Mouse (Mus musculus): ENCODE measurements around the gene Lcat.
"Not testable (repeated sequence)": the region's sequence is repeated elsewhere in the genome, so short reads cannot be mapped to it uniquely, and the experiment has no call there.

Gene Lcat

DNA sequence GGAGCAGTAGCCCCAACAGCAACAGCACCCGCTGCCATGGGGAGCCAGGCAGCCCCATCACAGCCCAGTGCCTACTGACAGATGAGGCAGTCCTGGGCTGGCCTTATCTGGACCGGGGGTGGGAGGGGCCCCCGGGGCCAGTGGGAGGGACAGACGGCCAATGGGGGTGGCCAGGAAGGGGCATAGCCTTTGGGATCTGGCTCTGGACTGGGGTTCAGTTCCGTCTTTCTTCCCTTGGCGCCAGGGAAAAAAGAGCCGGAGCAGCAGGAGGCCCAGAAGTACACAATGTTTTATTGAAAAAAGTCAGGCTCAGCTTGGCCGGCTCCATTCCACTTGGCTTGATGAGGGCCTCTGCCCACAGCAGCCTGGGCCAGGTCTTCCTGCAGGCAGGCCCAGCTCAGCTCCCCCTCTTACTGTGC is at the start of gene Lcat:
Gene Lcat (minus strand): TSS at position 62 of the 419 bp plus-strand sequence.
- no peak for DNase-seq (ENCODE audit: low spot score in 2 of 2)

- DNase-seq (ENCODE audit: low spot score in 2 of 2) = no peak
Measured at GRCm38 (mm10) chr8:105992499-105992898, 49.3 kb upstream of the Lcat start.

DNA sequence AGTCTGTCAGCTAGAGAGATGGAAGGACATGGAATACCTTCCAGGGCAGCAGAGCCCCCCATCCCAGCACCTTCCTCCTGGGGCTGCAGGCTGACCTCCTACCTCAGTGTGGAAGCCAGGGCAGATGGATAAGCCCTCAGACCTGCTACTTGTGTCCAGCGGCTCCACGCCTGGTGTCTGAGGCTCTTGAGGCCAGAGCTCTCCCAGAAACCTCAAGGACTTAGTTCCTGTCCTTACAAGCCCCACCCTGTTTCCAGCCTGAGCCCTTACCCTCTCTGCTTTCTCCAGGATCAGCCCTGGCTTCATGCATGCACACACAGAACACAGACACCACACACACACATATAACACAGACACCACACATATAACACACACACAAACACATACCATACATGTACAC is 48.4 kb upstream of the Lcat start:
- no peak for DNase-seq (ENCODE audit: low spot score in 2 of 2)

- peak; percentile 60 to 78 for DNase-seq (ENCODE audit: low spot score in 2 of 2)
Measured at GRCm38 (mm10) chr8:105990856-105991387, 47.7 kb upstream of the Lcat start, which contains the start of gene Dus2. Gene Dus2 (plus strand): TSS chr8:105991337.

GRCm38 (mm10) chr8:105988546-105988945 is 45.4 kb upstream of the Lcat start:
- no peak for DNase-seq (ENCODE audit: low spot score in 2 of 2)

- not testable (repeated sequence) for DNase-seq (ENCODE audit: low spot score in 2 of 2)
Measured at GRCm38 (mm10) chr8:105983406-105983805, 40.2 kb upstream of the Lcat start.

DNA sequence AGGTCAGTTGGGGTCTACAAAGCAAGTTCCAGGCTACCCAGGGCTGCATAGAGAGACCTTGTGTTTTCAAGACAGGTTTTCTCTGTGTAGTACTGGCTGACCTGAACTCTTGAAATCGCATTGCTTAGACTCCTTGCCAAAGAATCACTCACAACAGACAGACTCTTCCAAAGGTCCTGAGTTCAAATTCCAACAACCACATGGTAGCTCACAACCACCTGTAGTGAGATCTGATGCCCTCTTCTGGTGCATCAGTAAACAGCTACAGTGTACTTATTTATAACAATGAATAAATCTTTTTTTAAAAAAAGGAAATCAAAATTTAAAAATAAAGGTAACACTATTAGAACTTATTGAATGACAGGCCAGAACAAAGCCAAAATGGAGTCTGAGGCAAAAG is 38.0 kb upstream of the Lcat start:
- DNase-seq (ENCODE audit: low spot score in 2 of 2) = no peak

- DNase-seq (ENCODE audit: low spot score in 2 of 2) = no peak
Measured at GRCm38 (mm10) chr8:105979325-105979724, 36.1 kb upstream of the Lcat start, which contains the start of gene Dpep3. Gene Dpep3 (minus strand): TSS chr8:105979429.

- no peak for DNase-seq (ENCODE audit: low spot score in 2 of 2)
Measured at GRCm38 (mm10) chr8:105975363-105975762, 32.2 kb upstream of the Lcat start.

GRCm38 (mm10) chr8:105971019-105971720 is 28.0 kb upstream of the Lcat start:
- no peak for DNase-seq (ENCODE audit: low spot score in 2 of 2)

GRCm38 (mm10) chr8:105969367-105969766 is 26.2 kb upstream of the Lcat start:
- no peak for DNase-seq (ENCODE audit: low spot score in 2 of 2)

- no peak for DNase-seq (ENCODE audit: low spot score in 2 of 2)
Measured at GRCm38 (mm10) chr8:105966692-105967311, 23.6 kb upstream of the Lcat start.

DNA sequence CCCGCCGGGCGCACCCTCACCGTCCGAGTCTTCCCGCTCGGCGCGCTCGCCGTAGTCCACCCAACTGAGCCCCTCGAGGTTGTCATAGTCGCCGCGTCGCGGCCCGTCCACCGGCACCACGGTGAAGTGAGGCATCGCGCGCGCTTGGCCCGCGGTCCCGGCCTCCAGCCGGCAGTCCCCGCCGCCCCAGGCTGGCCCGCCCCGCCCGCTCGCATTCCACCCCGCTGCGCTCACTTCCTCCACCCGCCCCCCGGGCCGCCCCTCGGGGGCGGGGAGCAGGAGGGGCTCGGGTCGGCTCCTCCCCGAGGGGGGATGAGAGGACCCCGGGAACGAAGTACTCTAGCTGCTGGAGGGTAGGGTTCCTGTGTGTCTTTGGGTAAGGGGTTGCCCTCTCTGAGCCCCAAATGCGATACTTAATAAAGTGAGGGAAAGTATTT is 22.7 kb upstream of the Lcat start, which contains the start of gene Slc12a4:
Gene Slc12a4 (minus strand): TSS at position 193 of the 437 bp plus-strand sequence.
- DNase-seq (ENCODE audit: low spot score in 2 of 2) = peak; percentile 86 to 88

DNA sequence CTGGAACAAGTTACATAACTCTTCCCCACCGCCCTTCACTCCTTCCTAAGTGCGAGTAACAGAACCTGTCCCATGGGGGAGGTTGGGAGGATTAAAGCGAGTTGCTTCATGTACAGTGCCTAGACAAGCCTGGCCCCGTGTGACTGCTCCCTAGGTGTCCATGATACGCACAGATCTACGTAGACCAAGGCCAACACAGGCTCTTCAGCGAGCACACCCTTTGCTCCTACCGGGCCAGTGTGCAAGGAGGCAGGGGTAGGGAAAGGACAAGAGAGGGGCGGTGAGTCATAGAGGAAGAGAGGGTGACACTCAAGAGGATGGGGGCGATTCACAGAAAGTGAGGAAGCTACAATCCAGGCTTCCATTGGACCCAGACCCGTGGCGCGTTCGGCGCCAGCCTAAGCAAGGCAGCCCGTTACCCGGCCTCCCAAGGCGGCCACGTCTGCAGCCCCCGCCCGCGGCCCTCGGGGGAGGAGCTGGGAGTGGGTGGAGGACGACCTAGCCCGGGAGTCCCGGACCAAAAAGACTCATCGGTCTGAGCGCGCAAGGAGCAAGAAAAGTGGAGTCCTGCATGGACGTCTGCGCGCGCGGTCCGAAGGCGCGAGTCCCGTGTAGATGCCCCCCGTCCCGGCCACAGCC is 22.2 kb upstream of the Lcat start:
- peak; percentile 49 to 71 for DNase-seq (ENCODE audit: low spot score in 2 of 2)

- peak; percentile 30 to 62 for DNase-seq (ENCODE audit: low spot score in 2 of 2)
Measured at GRCm38 (mm10) chr8:105964506-105965265, 21.5 kb upstream of the Lcat start.

DNA sequence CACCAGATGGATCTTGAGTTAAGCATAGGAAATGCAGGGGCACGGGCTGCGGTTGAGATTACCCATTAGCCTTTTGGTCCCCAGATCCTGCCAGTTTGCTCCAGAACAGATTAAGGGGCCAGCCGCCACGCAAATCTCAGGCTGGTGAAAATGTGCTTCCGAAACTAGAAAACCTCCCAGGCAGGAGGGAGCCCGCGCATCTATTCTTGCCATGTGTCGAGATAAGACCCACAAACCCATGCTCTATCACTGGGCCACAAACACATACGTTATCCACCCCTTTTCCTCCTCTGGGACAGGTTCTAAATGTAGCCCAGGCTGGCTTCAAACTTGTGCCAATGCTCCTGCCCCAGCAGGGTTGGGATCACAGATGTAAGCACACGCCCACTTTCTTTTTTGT is 18.4 kb upstream of the Lcat start:
- no peak for DNase-seq (ENCODE audit: low spot score in 2 of 2)

DNA sequence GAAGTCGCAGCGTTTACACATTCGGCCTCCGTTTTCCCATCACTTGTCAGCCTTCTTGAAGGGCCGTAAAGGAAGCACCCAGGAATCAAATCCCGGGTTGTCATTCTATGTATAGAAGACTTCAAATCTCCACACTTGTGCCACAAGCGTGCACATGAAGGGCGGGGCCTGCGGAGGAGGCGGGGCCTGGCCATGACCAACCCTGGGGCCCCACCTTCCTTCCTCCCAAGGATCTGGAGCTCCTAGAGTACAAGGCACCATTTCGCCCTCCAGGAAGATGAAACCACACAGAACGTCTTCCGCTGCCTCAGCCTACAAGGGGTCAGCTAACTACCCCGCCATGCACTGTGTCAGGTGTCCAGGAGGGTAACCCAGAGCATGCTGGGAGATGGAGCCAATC is 17.9 kb upstream of the Lcat start:
- DNase-seq (ENCODE audit: low spot score in 2 of 2) = no peak

DNA sequence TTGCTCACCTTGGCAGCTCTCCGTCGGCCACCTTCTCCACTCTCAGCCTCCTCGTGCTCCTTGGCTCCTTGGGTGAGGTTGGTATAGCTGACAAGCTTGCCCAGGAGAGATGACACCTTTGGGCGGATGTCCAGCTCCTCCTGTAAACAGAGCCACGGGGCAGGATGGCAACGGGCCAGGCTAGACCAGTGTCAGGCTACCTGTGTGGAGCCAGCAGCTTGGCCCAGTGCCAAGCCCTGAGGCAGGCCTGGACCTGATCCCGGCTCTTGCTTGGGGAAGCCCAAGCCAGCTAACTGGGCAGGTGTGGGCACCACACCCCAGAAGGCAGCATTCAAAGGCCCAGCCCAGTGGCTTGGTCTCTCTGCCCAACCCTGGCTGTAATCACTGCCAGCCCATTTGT is 16.2 kb upstream of the Lcat start:
- peak in 1 of 2 experiments; percentile 43 for DNase-seq (ENCODE audit: low spot score in 2 of 2)

GRCm38 (mm10) chr8:105957813-105958212 is 14.6 kb upstream of the Lcat start:
- DNase-seq (ENCODE audit: low spot score in 2 of 2) = peak; percentile 76 to 77

GRCm38 (mm10) chr8:105956556-105956955 is 13.4 kb upstream of the Lcat start:
- peak; percentile 49 to 62 for DNase-seq (ENCODE audit: low spot score in 2 of 2)

DNA sequence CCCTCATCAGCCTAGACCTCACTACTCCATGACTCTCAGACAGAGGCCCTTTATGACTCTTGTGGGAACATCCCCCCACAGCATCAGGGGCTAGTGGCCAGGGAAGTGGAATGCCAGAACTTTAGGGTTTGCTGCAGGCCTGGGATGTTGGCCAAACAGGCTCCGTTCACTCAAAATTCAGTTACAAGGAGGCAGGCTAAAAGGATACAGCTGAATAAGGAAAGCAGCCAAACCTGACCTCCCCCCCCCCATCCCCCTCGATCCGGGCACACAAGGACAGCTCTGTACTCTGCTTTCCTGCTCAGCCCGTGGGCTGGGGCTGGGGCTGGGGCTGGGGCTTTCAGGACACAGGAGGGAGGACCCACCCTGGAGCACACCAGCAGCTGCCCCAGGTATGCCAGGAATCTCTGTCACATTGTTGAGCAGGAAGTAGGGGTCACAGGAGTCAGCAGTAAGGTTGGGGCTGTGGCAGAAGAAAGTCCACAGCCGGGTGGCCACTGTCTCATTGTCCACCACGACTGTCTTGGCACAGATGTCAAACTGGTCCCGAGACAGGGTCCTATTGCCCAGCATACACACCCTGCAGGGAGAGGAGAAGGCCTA is 8.0 kb upstream of the Lcat start:
- DNase-seq (ENCODE audit: low spot score in 2 of 2) = peak; percentile 53 to 56

All from heart, adult 9 months (tissue).